Mouse (Mus musculus): ENCODE results near the gene Cenph. TPM values are rescaled to one million over a fixed set of nuclear protein-coding genes. Genes with fewer than 3 reads are reported as not detected.

Cenph gene
- polyA plus RNA-seq, 1 experiment from 2014 or later: 24.2 TPM

- H3K27ac ChIP-seq (ENCODE audit: low read length): 0 out of 2 replicates have a peak overlapping the region, but pooled peaks have one; percentile 25
- ATAC-seq (ENCODE audit: low read depth): 0 out of 2 replicates have a peak, but pooled peaks have one; percentile 20
- peak overlapping the region; percentile 17 for H3K4me2 ChIP-seq (ENCODE audit: low read depth, low read length)
- H3K4me1 ChIP-seq (ENCODE audit: control insufficient read depth, low read depth, low read length): peaks cover 41% of the 10 kb centered on the region
- WGBS (ENCODE audit: insufficient replicate concordance): 41% methylated on average over 6 of the region's 6 CpGs
- H3K27me3 ChIP-seq (ENCODE audit: control insufficient read depth, insufficient read depth, low read depth, low read length): no peaks in the 10 kb centered on the region
- 0 out of 2 replicates have a peak overlapping the region, but pooled peaks have one; percentile 4 for H3K9ac ChIP-seq (ENCODE audit: low read depth, low read length)
- no peaks in the 10 kb centered on the region for H3K9me3 ChIP-seq (replicated peaks; ENCODE audit: control insufficient read depth, low read length)
- H3K36me3 ChIP-seq (ENCODE audit: control insufficient read depth, insufficient read depth): no peaks in the 10 kb centered on the region
- no peak overlapping the region for H3K4me3 ChIP-seq (ENCODE audit: low read depth, low read length)
These were observed 22.7 kb downstream of the Cenph start for GRCm38 (mm10) chr13:100753011-100753410.

DNA sequence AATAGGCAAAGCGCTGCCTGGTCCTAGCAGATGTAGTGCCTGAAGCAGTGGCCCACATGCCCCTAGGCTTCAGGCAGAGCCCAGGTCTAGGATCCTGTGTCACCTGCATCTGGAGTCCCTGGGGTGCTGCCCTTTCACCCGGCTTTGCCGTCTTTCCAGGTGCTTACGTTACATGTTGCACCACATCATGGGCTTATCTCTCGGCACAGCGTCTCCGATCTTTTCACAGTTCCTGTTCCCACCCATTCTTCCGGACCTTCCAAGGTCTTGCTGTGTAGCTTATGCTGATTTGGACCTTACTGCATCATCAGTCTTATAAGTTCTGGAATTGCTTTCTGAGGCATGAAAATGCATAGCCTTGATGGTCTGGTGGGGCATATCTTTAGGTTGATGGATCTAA, 23.2 kb downstream of the Cenph start:
- ATAC-seq (ENCODE audit: low read depth): peak; percentile 63
- Histone ChIP-seq H3K4me2 (ENCODE audit: low read depth, low read length) (peak overlapping the region; percentile 17), H3K4me3 (ENCODE audit: low read depth, low read length) (no peak overlapping the region), H3K36me3 (ENCODE audit: control insufficient read depth, insufficient read depth) (no peaks in the 10 kb centered on the region), H3K27me3 (ENCODE audit: control insufficient read depth, insufficient read depth, low read depth, low read length) (no peaks in the 10 kb centered on the region), H3K27ac (ENCODE audit: low read length) (peak overlapping the region; percentile 25; the same call in 1 of the 2 replicates), H3K9ac (ENCODE audit: low read depth, low read length) (peak overlapping the region; percentile 5; the same call in 1 of the 2 replicates), H3K9me3 (replicated peaks; ENCODE audit: control insufficient read depth, low read length) (no peaks in the 10 kb centered on the region), H3K4me1 (ENCODE audit: control insufficient read depth, low read depth, low read length) (peaks cover 43% of the 10 kb centered on the region)
- 51% methylated on average over 8 of the region's 8 CpGs for WGBS (ENCODE audit: insufficient replicate concordance)

DNA sequence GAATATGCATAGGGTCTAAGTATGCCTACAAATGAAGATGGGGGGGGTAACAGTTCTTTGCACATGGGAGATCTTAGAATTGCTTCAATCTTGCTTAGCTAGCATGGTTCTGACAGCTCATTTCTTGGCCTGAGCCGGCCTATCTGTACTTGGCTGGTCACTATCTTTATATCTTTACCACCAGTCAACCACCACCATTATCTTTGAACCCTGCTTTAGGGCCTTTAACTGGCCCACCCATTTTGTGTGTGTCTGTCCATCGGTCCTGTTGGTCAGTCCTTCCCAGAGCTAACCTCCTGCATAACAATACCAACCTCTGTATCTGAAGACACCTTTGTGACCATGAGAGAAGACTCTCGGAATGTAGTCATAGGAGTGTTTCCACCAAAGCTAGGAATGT, 24.3 kb downstream of the Cenph start:
- H3K9ac ChIP-seq (ENCODE audit: low read depth, low read length): no peak overlapping the region
- 32% methylated on average over 3 of the region's 3 CpGs for WGBS (ENCODE audit: insufficient replicate concordance)
- 0 out of 2 replicates have a peak overlapping the region, but pooled peaks have one; percentile 2 for H3K4me2 ChIP-seq (ENCODE audit: low read depth, low read length)

GRCm38 (mm10) chr13:100750799-100751198, 24.9 kb downstream of the Cenph start:
- H3K4me2 ChIP-seq (ENCODE audit: low read depth, low read length): no peak overlapping the region
- no peaks in the 10 kb centered on the region for H3K9me3 ChIP-seq (replicated peaks; ENCODE audit: control insufficient read depth, low read length)
- ATAC-seq (ENCODE audit: low read depth): no peak
- H3K4me3 ChIP-seq (ENCODE audit: low read depth, low read length): no peak overlapping the region
- H3K27ac ChIP-seq (ENCODE audit: low read length): peak overlapping the region; percentile 52
- no peaks in the 10 kb centered on the region for H3K36me3 ChIP-seq (ENCODE audit: control insufficient read depth, insufficient read depth)
- no peak overlapping the region for H3K9ac ChIP-seq (ENCODE audit: low read depth, low read length)
- no peaks in the 10 kb centered on the region for H3K27me3 ChIP-seq (ENCODE audit: control insufficient read depth, insufficient read depth, low read depth, low read length)
- WGBS (ENCODE audit: insufficient replicate concordance): 14% methylated on average over 5 of the region's 5 CpGs
- peaks cover 43% of the 10 kb centered on the region for H3K4me1 ChIP-seq (ENCODE audit: control insufficient read depth, low read depth, low read length)

More for the DNA sequence above, 24.3 kb downstream of the Cenph start:
- Histone ChIP-seq H3K4me3 (ENCODE audit: low read depth, low read length) (no peak overlapping the region), H3K36me3 (ENCODE audit: control insufficient read depth, insufficient read depth) (no peaks in the 10 kb centered on the region), H3K4me1 (ENCODE audit: control insufficient read depth, low read depth, low read length) (peaks cover 43% of the 10 kb centered on the region), H3K27ac (ENCODE audit: low read length) (peak overlapping the region; percentile 52), H3K27me3 (ENCODE audit: control insufficient read depth, insufficient read depth, low read depth, low read length) (no peaks in the 10 kb centered on the region), H3K9me3 (replicated peaks; ENCODE audit: control insufficient read depth, low read length) (no peaks in the 10 kb centered on the region)
- ATAC-seq (ENCODE audit: low read depth): peak; percentile 37; the same call in 1 of the 2 replicates

- H3K4me1 ChIP-seq (ENCODE audit: control insufficient read depth, low read depth, low read length): peaks cover 47% of the 10 kb centered on the region
- no peak overlapping the region for H3K4me3 ChIP-seq (ENCODE audit: low read depth, low read length)
- no peak for ATAC-seq (ENCODE audit: low read depth)
- WGBS (ENCODE audit: insufficient replicate concordance): 56% methylated on average over 8 of the region's 8 CpGs
- H3K36me3 ChIP-seq (ENCODE audit: control insufficient read depth, insufficient read depth): no peaks in the 10 kb centered on the region
- no peaks in the 10 kb centered on the region for H3K27me3 ChIP-seq (ENCODE audit: control insufficient read depth, insufficient read depth, low read depth, low read length)
- no peak overlapping the region for H3K4me2 ChIP-seq (ENCODE audit: low read depth, low read length)
- H3K9me3 ChIP-seq (replicated peaks; ENCODE audit: control insufficient read depth, low read length): no peaks in the 10 kb centered on the region
- H3K27ac ChIP-seq (ENCODE audit: low read length): no peak overlapping the region; the same call in 1 of the 2 replicates
- H3K9ac ChIP-seq (ENCODE audit: low read depth, low read length): no peak overlapping the region
These were observed 27.1 kb downstream of the Cenph start for GRCm38 (mm10) chr13:100748638-100749037.

GRCm38 (mm10) chr13:100746090-100746489, 29.6 kb downstream of the Cenph start:
- WGBS (ENCODE audit: insufficient replicate concordance): 81% methylated on average over 3 of the region's 3 CpGs
- H3K4me1 ChIP-seq (ENCODE audit: control insufficient read depth, low read depth, low read length): peaks cover 45% of the 10 kb centered on the region
- H3K4me3 ChIP-seq (ENCODE audit: low read depth, low read length): no peak overlapping the region
- H3K9ac ChIP-seq (ENCODE audit: low read depth, low read length): no peak overlapping the region
- H3K27me3 ChIP-seq (ENCODE audit: control insufficient read depth, insufficient read depth, low read depth, low read length): no peaks in the 10 kb centered on the region
- no peaks in the 10 kb centered on the region for H3K9me3 ChIP-seq (replicated peaks; ENCODE audit: control insufficient read depth, low read length)
- no peak overlapping the region for H3K4me2 ChIP-seq (ENCODE audit: low read depth, low read length)
- no peaks in the 10 kb centered on the region for H3K36me3 ChIP-seq (ENCODE audit: control insufficient read depth, insufficient read depth)
- H3K27ac ChIP-seq (ENCODE audit: low read length): no peak overlapping the region
- no peak for ATAC-seq (ENCODE audit: low read depth)

GRCm38 (mm10) chr13:100744036-100744744, 31.5 kb downstream of the Cenph start, which contains the start of gene Mrps36:
Gene Mrps36, minus strand, starts transcription at chr13:100744659.
- H3K36me3 ChIP-seq (ENCODE audit: control insufficient read depth, insufficient read depth): no peaks in the 10 kb centered on the region
- H3K4me3 ChIP-seq (ENCODE audit: low read depth, low read length): peak within 1 kb of the TSS; percentile 84
- H3K9ac ChIP-seq (ENCODE audit: low read depth, low read length): peak within 1 kb of the TSS; percentile 83
- H3K27ac ChIP-seq (ENCODE audit: low read length): peak within 1 kb of the TSS; percentile 91
- H3K4me2 ChIP-seq (ENCODE audit: low read depth, low read length): peak within 1 kb of the TSS; percentile 69
- no peaks in the 10 kb centered on the region for H3K9me3 ChIP-seq (replicated peaks; ENCODE audit: control insufficient read depth, low read length)
- WGBS (ENCODE audit: insufficient replicate concordance): under 1% methylated on average over 52 of the region's 52 CpGs
- H3K27me3 ChIP-seq (ENCODE audit: control insufficient read depth, insufficient read depth, low read depth, low read length): no peaks in the 10 kb centered on the region
- H3K4me1 ChIP-seq (ENCODE audit: control insufficient read depth, low read depth, low read length): peaks cover 32% of the 10 kb centered on the region
- peak; percentile 93 for ATAC-seq (ENCODE audit: low read depth)

GRCm38 (mm10) chr13:100743346-100744035, 32.2 kb downstream of the Cenph start:
- Histone ChIP-seq H3K9ac (ENCODE audit: low read depth, low read length) (peak overlapping the region; percentile 83), H3K4me1 (ENCODE audit: control insufficient read depth, low read depth, low read length) (peaks cover 28% of the 10 kb centered on the region), H3K9me3 (replicated peaks; ENCODE audit: control insufficient read depth, low read length) (no peaks in the 10 kb centered on the region), H3K27ac (ENCODE audit: low read length) (peak overlapping the region; percentile 91), H3K36me3 (ENCODE audit: control insufficient read depth, insufficient read depth) (no peaks in the 10 kb centered on the region), H3K27me3 (ENCODE audit: control insufficient read depth, insufficient read depth, low read depth, low read length) (no peaks in the 10 kb centered on the region), H3K4me2 (ENCODE audit: low read depth, low read length) (peak overlapping the region; percentile 69), H3K4me3 (ENCODE audit: low read depth, low read length) (peak overlapping the region; percentile 84)
- peak; percentile 30 for ATAC-seq (ENCODE audit: low read depth)
- 55% methylated on average over 11 of the region's 11 CpGs for WGBS (ENCODE audit: insufficient replicate concordance)

Measured in liver, embryonic 16.5 days (tissue).